ENCODE assay signal across 7 mouse cellular contexts in genomic region chr17:27242194-27243189, GRCm38 (mm10). TPM values are rescaled to one million over a fixed set of nuclear protein-coding genes. Genes with fewer than 3 reads are reported as not detected.
DNase-seq lines count a peak whose midpoint lies in the region; ATAC-seq and TF ChIP-seq lines count a peak whose summit lies in the region.

No protein-coding gene starts in this region.

- no peak for DNase-seq in midbrain, embryonic 11.5 days (ENCODE audit: low spot score, missing footprints)
- DNase-seq in gastrocnemius, postnatal 14 days: peak; percentile 52
- peak; percentile 78 to 90 for DNase-seq in layer of hippocampus, adult 8-10 months (ENCODE audit: low spot score in 2 of 2)
- no peak for DNase-seq in thymus, postnatal 4 days

- peak overlapping the region; percentile 29 for H3K27ac ChIP-seq in midbrain, embryonic 15.5 days
- H3K27ac ChIP-seq in midbrain, embryonic 11.5 days (ENCODE audit: low read depth, low read length): no peak overlapping the region
- H3K27ac ChIP-seq in bone marrow, adult 2 months (ENCODE audit: control insufficient read depth, insufficient read depth, low read depth, low read length, poor library complexity): 0 out of 2 replicates have a peak overlapping the region, but pooled peaks have one; percentile 34

- intact Hi-C loops in gastrocnemius, postnatal 14 days (cut with DNase I; ENCODE audit: low total_unique reads): no loop called here

- no peak overlapping the region for H3K4me3 ChIP-seq in midbrain, embryonic 15.5 days
- H3K4me3 ChIP-seq in midbrain, embryonic 11.5 days (ENCODE audit: low read depth, low read length): no peak overlapping the region
- peak overlapping the region; percentile 37 for H3K4me3 ChIP-seq in bone marrow, adult 2 months (replicated peaks; ENCODE audit: control insufficient read depth, low read depth, low read length)

- TF ChIP-seq POLR2A in bone marrow, adult 2 months (IDR thresholded peaks at IDR 0.05; ENCODE audit: borderline replicate concordance, control insufficient read depth, low read depth, low read length): no peak

- no peaks in the 10 kb centered on the region for H3K9me3 ChIP-seq in midbrain, embryonic 15.5 days
- no peaks in the 10 kb centered on the region for H3K9me3 ChIP-seq in midbrain, embryonic 11.5 days (ENCODE audit: control insufficient read depth, low read length)

- no peaks in the 10 kb centered on the region for H3K27me3 ChIP-seq in midbrain, embryonic 15.5 days (replicated peaks)
- H3K27me3 ChIP-seq in midbrain, embryonic 11.5 days (ENCODE audit: control insufficient read depth, insufficient read depth, low read length): no peaks in the 10 kb centered on the region

- peaks cover 26% of the 10 kb centered on the region for H3K4me1 ChIP-seq in midbrain, embryonic 15.5 days
- H3K4me1 ChIP-seq in midbrain, embryonic 11.5 days (ENCODE audit: control insufficient read depth, insufficient read depth, low read length): no peaks in the 10 kb centered on the region
- H3K4me1 ChIP-seq in bone marrow, adult 2 months (ENCODE audit: control insufficient read depth, insufficient read depth, low read length): peaks cover 2% of the 10 kb centered on the region; the same call in 1 of the 2 replicates

- peak; percentile 54; the same call in 1 of the 2 replicates for ATAC-seq in midbrain, embryonic 15.5 days (replicated peaks)
- no peak for ATAC-seq in midbrain, embryonic 11.5 days (ENCODE audit: low FRiP score)
- ATAC-seq in megakaryocyte-erythroid progenitor cell, adult 5-6 weeks (replicated peaks; ENCODE audit: low FRiP score, low TSS enrichment, poor library complexity, severe bottlenecking): peak; percentile 58

- no peak overlapping the region for H3K9ac ChIP-seq in midbrain, embryonic 15.5 days
- H3K9ac ChIP-seq in midbrain, embryonic 11.5 days (ENCODE audit: low read length): no peak overlapping the region

- no peaks in the 10 kb centered on the region for H3K36me3 ChIP-seq in midbrain, embryonic 15.5 days (replicated peaks)
- H3K36me3 ChIP-seq in midbrain, embryonic 11.5 days (ENCODE audit: control insufficient read depth, insufficient read depth, low read length): no peaks in the 10 kb centered on the region

- no peak overlapping the region for H3K4me2 ChIP-seq in midbrain, embryonic 15.5 days
- H3K4me2 ChIP-seq in midbrain, embryonic 11.5 days: no peak overlapping the region

- 59% methylated on average over 18 of the region's 18 CpGs for WGBS in midbrain, embryonic 15.5 days
- WGBS in midbrain, embryonic 11.5 days: 80% methylated on average over 18 of the region's 18 CpGs
- 5% methylated on average over 18 of the region's 18 CpGs for WGBS in bone marrow, adult 2 months

- TF ChIP-seq CTCF in bone marrow, adult 2 months (IDR thresholded peaks at IDR 0.05; ENCODE audit: control insufficient read depth, insufficient read depth, low read length): no peak

RNA-seq across cellular contexts. Expression of gene Lemd2, which starts 38.2 kb away (rescaled TPM):
- polyA plus RNA-seq in midbrain, embryonic 15.5 days (2015; fragmentation: Nextera tagmentation; extraction: Ambion mirVana): 26.1 and 26.7 TPM in 2 replicates
- polyA plus RNA-seq in midbrain, embryonic 11.5 days (2014; fragmentation: Nextera tagmentation; extraction: Ambion mirVana): 13.2 and 16.3 TPM in 2 replicates
- 31.2 and 46.3 TPM in 2 replicates for polyA plus RNA-seq in bone marrow, adult 2 months (2011; ENCODE audit: insufficient read depth, insufficient read length, low replicate concordance, missing spikeins)
- 10 to 100 TPM; 17.8 to 18.0 TPM for total RNA-seq in gastrocnemius, postnatal 14 days (2021)
- total RNA-seq in layer of hippocampus, adult 8-10 months (2022): 10 to 100 TPM; 41.9 to 48.4 (median 43.0) TPM
- total RNA-seq in megakaryocyte-erythroid progenitor cell, adult 5-6 weeks (2014; fragmentation: Nextera tagmentation): 26.5 and 33.4 TPM in 2 replicates
- total RNA-seq in megakaryocyte-erythroid progenitor cell, adult 5-6 weeks (2017): 15.0 and 31.4 TPM in 2 replicates

Comparison
In these comparisons a context has a peak if more than half of its experiments do, and no peak if none do; other contexts are left out.
1. DNase-seq: peak in gastrocnemius, postnatal 14 days (single experiment) and layer of hippocampus, adult 8-10 months (2 of 2); none in midbrain, embryonic 11.5 days (single experiment) and thymus, postnatal 4 days (single experiment).